Mouse (Mus musculus) small intestine, adult 2 months (tissue): Measurements from ENCODE around the gene Hipk2. TPM values are rescaled to one million over a fixed set of nuclear protein-coding genes. Genes with fewer than 3 reads are reported as not detected.
A peak's percentile ranks its signal among the peaks of the same experiment; 100 is the strongest.

Source experiments
- H3K27ac ChIP-seq: fragments of 200-500 bp; 2 replicates; pipeline ENCODE4 v1.5.1; 2012; ENCODE audit warnings: low read depth, low read length, control low read depth, inconsistent platforms; ENCODE audit not compliant: insufficient read depth
- H3K27me3 ChIP-seq: fragments of 200-500 bp; 2 replicates; pipeline ENCODE4 v1.6.1; 2012; ENCODE audit warnings: mild to moderate bottlenecking, moderate library complexity, low read length, inconsistent platforms; ENCODE audit not compliant: control insufficient read depth, insufficient read depth
- H3K36me3 ChIP-seq: fragments of 200-500 bp; 2 replicates; pipeline ENCODE4 v1.6.1; 2012; ENCODE audit warnings: mild to moderate bottlenecking, low read length, control low read depth, inconsistent platforms; ENCODE audit not compliant: control insufficient read depth, insufficient read depth
- H3K4me1 ChIP-seq: fragments of 200-500 bp; 2 replicates; pipeline ENCODE4 v1.6.1; 2012; ENCODE audit warnings: low read length, inconsistent platforms, mixed read lengths; ENCODE audit not compliant: control insufficient read depth, insufficient read depth, insufficient read length
- H3K4me3 ChIP-seq: fragments of 200-500 bp; 2 replicates; pipeline ENCODE4 v1.5.1; 2012; ENCODE audit warnings: low read depth, mild to moderate bottlenecking, control low read depth, inconsistent platforms, low read length, moderate library complexity
- CTCF ChIP-seq: fragments of 200-500 bp; IDR thresholded peaks from 2 replicates; pipeline ENCODE4 v1.5.1; 2012; ENCODE audit warnings: low read depth, mild to moderate bottlenecking, control low read depth, inconsistent platforms, low read length, moderate library complexity, mixed read lengths; ENCODE audit not compliant: insufficient replicate concordance, insufficient read length; ENCODE audit errors: extremely low read depth
- POLR2A ChIP-seq: fragments of 200-500 bp; IDR thresholded peaks from 2 replicates; pipeline ENCODE4 v1.6.1; 2012; ENCODE audit warnings: low read depth, mild to moderate bottlenecking, control low read depth, inconsistent platforms, low read length, moderate library complexity
- WGBS: fragments of 180-500 bp; shearing (Covaris S2); methylation state at CpG from one replicate; pipeline ENCODE4 v1.1.7; 2018; 5-methylcytosine and 5-hydroxymethylcytosine counted together
- polyA plus RNA-seq: library from polyadenylated mRNA; depleted of rRNA; stranded (reverse); fragments of >200 nt; gene quantifications from 2 replicates; pipeline ENCODE4 v1.2.3, GENCODE M21; 2012

Gene Hipk2
- polyA plus RNA-seq, 1 experiment, result 74.7 TPM

GRCm38 (mm10) chr6:38914181-38914580, 38.2 kb upstream of the Hipk2 start:
- TF ChIP-seq POLR2A (no peak), CTCF (no peak)
- peaks cover 25% of the 10 kb centered on the region; the same call in 1 of the 2 replicates for H3K4me1 ChIP-seq
- no peak overlapping the region for H3K27ac ChIP-seq
- no peak overlapping the region for H3K4me3 ChIP-seq
- H3K36me3 ChIP-seq, result no peaks in the 10 kb centered on the region
- 66% methylated on average over 10 of the region's 10 CpGs for WGBS
- no peaks in the 10 kb centered on the region for H3K27me3 ChIP-seq

DNA sequence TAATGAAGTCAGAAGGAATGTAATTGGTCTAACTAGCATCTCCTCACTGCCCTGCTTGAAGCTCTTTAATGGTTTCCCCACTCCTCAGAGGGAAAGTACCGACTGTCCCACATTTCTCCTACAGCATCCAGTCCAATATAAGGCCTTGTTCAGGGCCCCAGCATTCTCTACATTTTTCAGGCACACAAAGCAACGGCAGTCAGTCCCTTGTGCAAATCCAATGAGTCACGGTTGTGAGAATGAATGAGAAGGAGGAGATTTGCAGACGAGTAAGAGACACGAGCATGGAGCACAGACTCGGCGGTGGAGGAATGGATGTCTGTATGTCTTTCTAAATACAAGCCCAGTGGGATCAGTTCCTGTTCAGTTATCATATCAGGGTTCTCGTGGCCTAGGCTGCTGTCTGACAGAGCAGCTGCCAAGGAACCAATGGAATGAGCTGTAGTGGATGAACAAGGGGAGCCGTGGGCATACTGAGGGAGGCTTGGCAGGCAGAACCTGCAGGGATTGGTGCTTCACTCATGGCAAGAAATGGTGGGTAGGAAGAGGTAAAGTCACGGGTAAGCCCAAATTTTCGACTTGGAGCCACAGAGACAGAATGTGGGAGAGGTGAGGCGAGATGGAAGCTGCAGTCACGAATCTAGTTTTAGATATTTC, 37.5 kb upstream of the Hipk2 start:
- Histone ChIP-seq H3K4me1 (peaks cover 23% of the 10 kb centered on the region; the same call in 1 of the 2 replicates), H3K4me3 (no peak overlapping the region)
- TF ChIP-seq POLR2A (no peak), CTCF (no peak)

DNA sequence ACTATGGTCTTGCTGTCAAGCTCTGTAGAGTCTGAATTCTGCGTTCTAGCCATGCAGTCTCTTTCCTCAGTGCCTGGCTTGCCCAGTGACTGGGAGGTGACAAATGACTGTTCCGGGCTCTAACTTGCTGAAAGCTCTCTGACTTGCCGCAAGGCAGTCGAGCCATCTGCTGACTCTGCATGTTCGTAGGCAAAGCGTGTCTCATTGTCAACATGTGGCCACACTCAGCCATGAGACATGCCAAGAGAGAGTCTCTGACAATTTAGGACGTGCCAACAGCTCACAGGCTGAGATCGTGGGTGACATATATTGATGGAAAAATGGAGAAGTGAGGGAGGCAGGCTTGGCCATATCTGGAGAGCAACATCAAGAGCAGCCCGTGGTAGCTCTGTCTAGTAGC, 36.9 kb upstream of the Hipk2 start:
- Histone ChIP-seq H3K36me3 (no peaks in the 10 kb centered on the region), H3K4me1 (peaks cover 21% of the 10 kb centered on the region; the same call in 1 of the 2 replicates), H3K27ac (no peak overlapping the region), H3K4me3 (no peak overlapping the region), H3K27me3 (no peaks in the 10 kb centered on the region)
- TF ChIP-seq POLR2A (no peak), CTCF (no peak)
- 84% methylated on average over 9 of the region's 9 CpGs for whole genome bisulfite sequencing

More for the DNA sequence above, 37.5 kb upstream of the Hipk2 start:
- 84% methylated on average over 13 of the region's 13 CpGs for WGBS
- no peaks in the 10 kb centered on the region for H3K27me3 ChIP-seq
- H3K27ac ChIP-seq, result no peak overlapping the region
- no peaks in the 10 kb centered on the region for H3K36me3 ChIP-seq

GRCm38 (mm10) chr6:38912121-38912660, 36.2 kb upstream of the Hipk2 start:
- Histone ChIP-seq H3K27ac (no peak overlapping the region), H3K4me1 (peaks cover 19% of the 10 kb centered on the region; the same call in 1 of the 2 replicates), H3K27me3 (no peaks in the 10 kb centered on the region), H3K36me3 (no peaks in the 10 kb centered on the region), H3K4me3 (no peak overlapping the region)
- TF ChIP-seq CTCF, result no peak
- TF ChIP-seq POLR2A, result no peak

DNA sequence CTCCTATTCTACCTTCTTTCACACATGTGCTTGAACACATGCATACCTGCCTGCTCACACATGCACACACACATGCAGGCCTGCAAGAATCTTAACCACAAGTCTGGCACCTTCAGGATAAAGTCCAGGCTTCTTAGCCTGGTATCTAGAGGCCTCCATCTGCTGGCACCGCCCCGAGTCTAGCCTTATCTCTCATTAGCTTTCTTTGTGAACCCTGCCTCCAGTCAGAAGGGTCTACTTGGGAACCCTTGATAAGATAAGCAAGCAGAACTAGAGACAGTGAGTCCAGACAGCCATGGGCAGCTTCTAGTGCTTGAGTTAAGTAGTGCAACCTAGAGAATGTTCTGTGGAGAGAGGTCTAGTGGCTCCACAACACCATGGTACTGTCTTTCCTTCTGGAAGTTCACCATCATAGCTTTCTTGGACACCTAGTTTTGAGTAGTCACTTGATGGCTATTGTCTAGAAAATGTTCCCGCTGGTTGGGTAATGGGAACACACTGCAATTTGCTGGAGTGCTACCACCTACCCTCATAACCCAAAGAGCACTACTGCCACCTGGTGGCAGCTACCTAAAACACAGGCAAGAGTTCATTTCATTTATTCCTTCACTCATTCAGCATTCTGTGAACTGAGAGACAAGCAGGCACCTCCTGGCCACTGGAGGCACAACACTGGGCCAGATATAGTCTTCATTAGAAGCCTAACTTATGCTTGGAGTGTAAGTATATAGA, 35.0 kb upstream of the Hipk2 start:
- Histone ChIP-seq H3K36me3 (no peaks in the 10 kb centered on the region), H3K27me3 (no peaks in the 10 kb centered on the region), H3K4me1 (peaks cover 19% of the 10 kb centered on the region; the same call in 1 of the 2 replicates), H3K27ac (peak overlapping the region; percentile 63; the same call in 1 of the 2 replicates), H3K4me3 (no peak overlapping the region)
- TF ChIP-seq POLR2A (no peak), CTCF (peak; percentile 74; the same call in 1 of the 2 replicates)
- WGBS, result 32% methylated on average over 3 of the region's 3 CpGs

GRCm38 (mm10) chr6:38908401-38908800, 32.4 kb upstream of the Hipk2 start:
- Histone ChIP-seq H3K4me1 (peaks cover 19% of the 10 kb centered on the region; the same call in 1 of the 2 replicates), H3K27ac (no peak overlapping the region), H3K36me3 (no peaks in the 10 kb centered on the region), H3K27me3 (no peaks in the 10 kb centered on the region), H3K4me3 (no peak overlapping the region)
- WGBS, result 89% methylated on average over 6 of the region's 6 CpGs
- TF ChIP-seq CTCF, result no peak
- no peak for TF ChIP-seq POLR2A

DNA sequence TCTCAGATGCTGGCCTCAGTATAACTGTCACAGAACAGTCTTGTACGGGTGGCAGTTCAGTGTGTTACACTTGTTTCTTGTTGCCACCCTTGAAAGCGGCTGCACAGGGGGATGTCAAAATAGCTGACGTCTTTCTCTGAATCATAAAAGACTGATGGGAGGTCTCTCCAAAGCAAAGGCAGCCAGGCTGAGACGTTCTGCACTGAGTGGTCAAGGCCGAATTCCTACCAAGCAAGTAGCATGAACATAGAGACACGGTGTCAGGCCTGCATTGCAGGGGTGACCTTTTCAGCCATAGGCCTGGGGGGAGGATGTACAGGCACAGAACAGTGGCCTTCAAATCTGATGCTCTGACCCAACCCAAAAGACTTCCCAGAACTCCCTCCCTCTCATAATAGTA, 30.0 kb upstream of the Hipk2 start:
- H3K27ac ChIP-seq, result no peak overlapping the region
- no peaks in the 10 kb centered on the region for H3K36me3 ChIP-seq
- H3K27me3 ChIP-seq, result no peaks in the 10 kb centered on the region
- peaks cover 27% of the 10 kb centered on the region; the same call in 1 of the 2 replicates for H3K4me1 ChIP-seq
- 93% methylated on average over 6 of the region's 6 CpGs for WGBS
- H3K4me3 ChIP-seq, result no peak overlapping the region
- TF ChIP-seq POLR2A, result no peak
- TF ChIP-seq CTCF, result no peak
